In genomic region chr3:50737173-50737572, GRCm38 (mm10) we compare ENCODE assay signal across 27 mouse cellular contexts.
"Had no signal": no experiment of that assay in that cellular context is flagged by ENCODE, and none has a peak within 500 bp of the region (broad histone marks: within the 10 kb centered on the region; RNA-seq: fewer than 3 reads in every experiment).

No protein-coding gene starts in this region.

- H3K9me3 ChIP-seq: heart, embryonic 13.5 days; heart, embryonic 15.5 days; hindbrain, embryonic 13.5 days; hindbrain, embryonic 15.5 days; kidney, embryonic 15.5 days; limb, embryonic 13.5 days; limb, embryonic 15.5 days; liver, embryonic 12.5 days had no signal

- H3K36me3 ChIP-seq: heart, embryonic 13.5 days; heart, embryonic 15.5 days; hindbrain, embryonic 13.5 days; hindbrain, embryonic 15.5 days; kidney, embryonic 15.5 days; limb, embryonic 13.5 days; limb, embryonic 15.5 days; liver, embryonic 12.5 days had no signal

- H3K9ac ChIP-seq: heart, embryonic 13.5 days; heart, embryonic 15.5 days; hindbrain, embryonic 13.5 days; hindbrain, embryonic 15.5 days; kidney, embryonic 15.5 days; limb, embryonic 13.5 days; limb, embryonic 15.5 days; liver, embryonic 12.5 days had no signal

- H3K4me2 ChIP-seq: heart, embryonic 11.5 days; heart, embryonic 13.5 days; heart, embryonic 15.5 days; hindbrain, embryonic 13.5 days; hindbrain, embryonic 15.5 days; kidney, embryonic 15.5 days; limb, embryonic 13.5 days; limb, embryonic 15.5 days; liver, embryonic 12.5 days had no signal

- H3K27ac ChIP-seq: gastrocnemius, adult 2 months; heart, adult 2 months; heart, embryonic 13.5 days; heart, embryonic 15.5 days; hindbrain, embryonic 13.5 days; hindbrain, embryonic 15.5 days; hindbrain, postnatal 0 days; kidney, embryonic 15.5 days; kidney, postnatal 0 days; limb, embryonic 13.5 days; limb, embryonic 15.5 days; liver, embryonic 12.5 days had no signal

- H3K4me3 ChIP-seq: gastrocnemius, adult 2 months; heart, adult 2 months; heart, embryonic 13.5 days; heart, embryonic 15.5 days; hindbrain, embryonic 13.5 days; hindbrain, embryonic 15.5 days; kidney, embryonic 15.5 days; limb, embryonic 13.5 days; limb, embryonic 15.5 days; liver, embryonic 12.5 days had no signal

- DNase-seq: gastrocnemius, adult 2 months; gastrocnemius, postnatal 10 days; gastrocnemius, postnatal 25 days; heart, adult 11 months; heart, adult 2 months; heart, postnatal 14 days; heart, postnatal 36 days; kidney, adult 11 months; kidney, adult 2 months; kidney, adult 9 months; kidney, postnatal 14 days; kidney, postnatal 36 days; layer of hippocampus, adult 9-11 months; layer of hippocampus, postnatal 36 days; left cerebral cortex, postnatal 4 days had no signal

- H3K27me3 ChIP-seq: heart, embryonic 13.5 days; heart, embryonic 15.5 days; hindbrain, embryonic 13.5 days; hindbrain, embryonic 15.5 days; kidney, embryonic 15.5 days; limb, embryonic 13.5 days; limb, embryonic 15.5 days; liver, embryonic 12.5 days had no signal

- ATAC-seq: hindbrain, postnatal 0 days; intestine, embryonic 16.5 days; liver, embryonic 12.5 days had no signal

- H3K4me1 ChIP-seq: heart, embryonic 15.5 days; kidney, embryonic 15.5 days; limb, embryonic 13.5 days; limb, embryonic 15.5 days; liver, embryonic 12.5 days had no signal
